Mouse (Mus musculus) limb, embryonic 10.5 days (tissue): ENCODE data around the gene Cyp4f15. TPM values are rescaled to one million over a fixed set of nuclear protein-coding genes. Genes with fewer than 3 reads are reported as not detected.
"Not testable (repeated sequence)": the region's sequence is repeated elsewhere in the genome, so short reads cannot be mapped to it uniquely, and the experiment has no call there.

Experiments used
- DNase-seq: peaks from one replicate; pipeline ENCODE4 v3.0.0-alpha.2; 2017; ENCODE audit warnings: low spot score
- H3K27ac ChIP-seq: fragments of 300-500 bp; sonication (generic); 2 replicates; pipeline ENCODE4 v1.5.1; 2016; ENCODE audit warnings: mild to moderate bottlenecking
- H3K27me3 ChIP-seq: fragments of 300-500 bp; sonication (generic); 2 replicates; pipeline ENCODE4 v1.6.1; 2016; ENCODE audit warnings: low read depth, mild to moderate bottlenecking; ENCODE audit not compliant: poor library complexity, severe bottlenecking
- H3K36me3 ChIP-seq: fragments of 300-500 bp; sonication (generic); 2 replicates; pipeline ENCODE4 v1.6.1; 2016; ENCODE audit warnings: mild to moderate bottlenecking, moderate library complexity
- H3K4me1 ChIP-seq: fragments of 300-500 bp; sonication (generic); 2 replicates; pipeline ENCODE4 v1.6.1; 2016
- H3K4me3 ChIP-seq: fragments of 300-500 bp; sonication (generic); 2 replicates; pipeline ENCODE4 v1.5.1; 2016; ENCODE audit warnings: mild to moderate bottlenecking, moderate library complexity
- H3K9me3 ChIP-seq: fragments of 300-500 bp; sonication (generic); replicated peaks from 2 replicates; pipeline ENCODE4 v1.6.1; 2016; ENCODE audit warnings: mild to moderate bottlenecking
- WGBS: fragments of 180-500 bp; shearing (Covaris S2); methylation state at CpG from one replicate; pipeline ENCODE4 v1.1.7; 2016; 5-methylcytosine and 5-hydroxymethylcytosine counted together
- polyA plus RNA-seq: library from polyadenylated mRNA; unstranded; fragments of >200 nt; fragmentation: Nextera tagmentation; extraction: Ambion mirVana; gene quantifications from 2 replicates; pipeline ENCODE4 v1.2.1, GENCODE M21; 2016

Cyp4f15 gene
- polyA plus RNA-seq, 1 experiment from 2014 or later = 0.75 TPM

DNA sequence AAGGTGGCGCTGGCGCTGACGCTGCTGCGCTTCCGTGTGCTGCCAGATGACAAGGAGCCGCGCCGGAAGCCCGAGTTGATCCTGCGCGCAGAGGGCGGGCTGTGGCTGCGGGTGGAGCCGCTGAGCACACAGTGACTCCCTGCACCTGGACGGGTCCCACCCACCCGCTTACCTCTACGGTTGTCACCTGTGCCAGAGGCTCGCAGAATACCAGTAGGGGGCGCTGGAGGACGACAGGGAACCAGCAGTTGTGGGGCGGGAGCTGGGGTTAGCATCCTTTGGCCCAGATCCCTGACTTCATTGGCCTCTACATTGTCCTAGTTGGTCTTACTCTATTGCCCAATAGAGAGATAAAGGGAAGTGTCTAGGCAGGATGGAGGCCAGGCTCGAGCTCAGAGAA is 17.4 kb downstream of the Cyp4f15 start:
- Histone ChIP-seq H3K36me3 (no peaks in the 10 kb centered on the region), H3K4me1 (no peaks in the 10 kb centered on the region), H3K27me3 (no peaks in the 10 kb centered on the region), H3K9me3 (no peaks in the 10 kb centered on the region), H3K4me3 (peak overlapping the region; percentile 15; the same call in 1 of the 2 replicates), H3K27ac (no peak overlapping the region)
- 39% methylated on average over 22 of the region's 22 CpGs for WGBS
- no peak for DNase-seq

DNA sequence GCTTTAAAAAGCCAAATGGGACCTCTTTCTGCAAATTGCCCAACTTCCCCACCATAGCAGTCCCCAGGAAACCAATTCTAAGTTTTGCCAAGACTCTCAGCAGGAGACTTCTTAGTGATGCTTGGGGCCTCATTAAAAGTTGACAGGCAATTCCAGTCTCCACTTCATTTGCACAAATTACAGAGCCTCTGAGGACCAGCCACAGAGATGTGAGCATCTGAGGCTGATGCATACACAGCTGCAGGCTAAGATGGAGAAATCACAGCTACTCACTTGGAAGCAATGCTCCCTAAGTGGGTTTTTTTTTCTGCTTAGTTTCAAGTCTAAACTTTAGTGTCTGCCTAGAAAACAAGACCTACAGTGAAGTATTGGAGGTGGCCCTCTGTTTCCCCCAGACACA is 25.1 kb downstream of the Cyp4f15 start:
- H3K27ac ChIP-seq, DNase-seq, H3K36me3 ChIP-seq, H3K4me3 ChIP-seq, H3K27me3 ChIP-seq, H3K9me3 ChIP-seq, H3K4me1 ChIP-seq: not testable (repeated sequence)

- WGBS = 92% methylated on average over 1 of the region's 1 CpGs
- H3K36me3 ChIP-seq = not testable (repeated sequence)
These were observed 36.7 kb downstream of the Cyp4f15 start for GRCm38 (mm10) chr17:32722151-32722550.

DNA sequence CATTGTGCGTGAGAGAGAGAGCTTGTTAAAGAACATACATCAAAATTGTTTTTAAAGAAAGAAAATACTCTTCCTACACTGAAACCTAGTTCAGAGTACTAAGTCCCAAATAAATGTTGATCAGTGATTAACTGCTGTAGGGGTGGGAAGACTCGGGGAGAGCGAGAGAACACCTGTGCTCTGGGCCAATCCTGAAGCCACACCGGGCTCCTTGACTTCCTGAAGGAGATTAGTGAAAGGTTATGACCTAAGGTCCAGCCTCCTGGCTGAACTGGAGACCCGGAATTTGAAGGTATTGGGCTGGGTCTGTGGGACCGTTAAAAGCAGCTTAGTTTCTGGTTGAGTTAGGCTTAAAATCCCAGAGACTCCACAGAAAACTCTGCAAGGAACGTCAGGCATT is 37.3 kb downstream of the Cyp4f15 start:
- Histone ChIP-seq H3K36me3 (no peaks in the 10 kb centered on the region), H3K9me3 (no peaks in the 10 kb centered on the region), H3K27ac (no peak overlapping the region), H3K27me3 (no peaks in the 10 kb centered on the region), H3K4me1 (no peaks in the 10 kb centered on the region), H3K4me3 (no peak overlapping the region)
- no peak for DNase-seq
- 83% methylated on average over 7 of the region's 7 CpGs for WGBS

More at GRCm38 (mm10) chr17:32722151-32722550, 36.7 kb downstream of the Cyp4f15 start:
- not testable (repeated sequence) for H3K27me3 ChIP-seq, H3K27ac ChIP-seq, H3K4me1 ChIP-seq, H3K9me3 ChIP-seq, DNase-seq, H3K4me3 ChIP-seq

- not testable (repeated sequence) for H3K27me3 ChIP-seq, DNase-seq, H3K27ac ChIP-seq, H3K9me3 ChIP-seq, H3K4me1 ChIP-seq, H3K36me3 ChIP-seq, H3K4me3 ChIP-seq
These were observed 40.9 kb downstream of the Cyp4f15 start for GRCm38 (mm10) chr17:32726360-32726759.

- Histone ChIP-seq H3K4me3 (no peak overlapping the region), H3K9me3 (no peaks in the 10 kb centered on the region), H3K27me3 (no peaks in the 10 kb centered on the region), H3K36me3 (no peaks in the 10 kb centered on the region), H3K27ac (no peak overlapping the region), H3K4me1 (no peaks in the 10 kb centered on the region)
- 79% methylated on average over 3 of the region's 3 CpGs for WGBS
- no peak for DNase-seq
These were observed 43.6 kb downstream of the Cyp4f15 start for GRCm38 (mm10) chr17:32729029-32729428.

- Histone ChIP-seq H3K9me3 (no peaks in the 10 kb centered on the region), H3K36me3 (no peaks in the 10 kb centered on the region), H3K4me1 (no peaks in the 10 kb centered on the region), H3K27me3 (no peaks in the 10 kb centered on the region), H3K4me3 (no peak overlapping the region), H3K27ac (no peak overlapping the region)
- DNase-seq = no peak
- WGBS = 89% methylated on average over 1 of the region's 1 CpGs
These were observed 53.0 kb downstream of the Cyp4f15 start for GRCm38 (mm10) chr17:32738406-32738805.

DNA sequence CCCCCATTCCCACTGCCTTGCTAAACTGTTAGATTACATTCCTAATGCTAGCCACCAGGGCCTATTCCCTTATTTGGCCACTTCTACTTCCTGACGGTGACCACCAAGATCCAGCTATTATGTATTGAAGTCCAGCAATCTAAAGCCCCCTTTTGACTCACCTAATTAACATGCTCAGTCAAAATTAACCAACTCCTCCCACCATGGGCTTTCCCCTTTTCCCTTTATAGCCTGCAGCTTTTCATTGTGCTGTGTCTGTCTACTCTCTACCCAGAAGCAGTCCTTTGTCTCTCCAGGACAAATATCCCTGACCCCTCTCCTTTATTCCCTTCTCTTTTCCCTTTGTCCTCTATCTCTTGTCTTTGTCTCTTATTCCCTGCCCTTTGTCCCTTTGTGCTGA is 55.6 kb downstream of the Cyp4f15 start:
- no peak for DNase-seq

GRCm38 (mm10) chr17:32750611-32751010 is 65.2 kb downstream of the Cyp4f15 start:
- no peak overlapping the region for H3K27ac ChIP-seq
- 48% methylated on average over 5 of the region's 5 CpGs for WGBS

More for the DNA sequence above, 55.6 kb downstream of the Cyp4f15 start:
- WGBS = 41% methylated on average over 1 of the region's 1 CpGs
- H3K4me3 ChIP-seq = no peak overlapping the region
- H3K4me1 ChIP-seq = no peaks in the 10 kb centered on the region
- H3K27me3 ChIP-seq = no peaks in the 10 kb centered on the region
- H3K9me3 ChIP-seq = no peaks in the 10 kb centered on the region
- no peak overlapping the region for H3K27ac ChIP-seq
- H3K36me3 ChIP-seq = no peaks in the 10 kb centered on the region

More at GRCm38 (mm10) chr17:32750611-32751010, 65.2 kb downstream of the Cyp4f15 start:
- no peak overlapping the region for H3K4me3 ChIP-seq
- H3K4me1 ChIP-seq = peaks cover 4% of the 10 kb centered on the region; the same call in 1 of the 2 replicates
- H3K36me3 ChIP-seq = no peaks in the 10 kb centered on the region
- H3K9me3 ChIP-seq = no peaks in the 10 kb centered on the region
- no peak for DNase-seq
- no peaks in the 10 kb centered on the region for H3K27me3 ChIP-seq

Other genes with a start within 250 kb of the Cyp4f15 start
- gene Cyp4f39, start 232.9 kb upstream of the Cyp4f15 start, polyA plus RNA-seq = not detected in 2 replicates
- 5.6 and 9.2 TPM in 2 replicates for gene Cyp4f17, start 179.6 kb upstream of the Cyp4f15 start, polyA plus RNA-seq
- gene Cyp4f16, start 149.1 kb upstream of the Cyp4f15 start, polyA plus RNA-seq = 13.4 and 19.2 TPM in 2 replicates
- not detected in 2 replicates for gene Cyp4f37, start 64.3 kb upstream of the Cyp4f15 start, polyA plus RNA-seq
- not detected in 2 replicates for gene Cyp4f40, start 26.7 kb upstream of the Cyp4f15 start, polyA plus RNA-seq
- gene Zfp871, start 102.7 kb downstream of the Cyp4f15 start, polyA plus RNA-seq = 36.7 and 46.7 TPM in 2 replicates
- 2.8 and 4.4 TPM in 2 replicates for gene Zfp811, start 124.3 kb downstream of the Cyp4f15 start, polyA plus RNA-seq
- 10.2 and 18.4 TPM in 2 replicates for gene Zfp799, start 144.6 kb downstream of the Cyp4f15 start, polyA plus RNA-seq
- 6.5 and 7.6 TPM in 2 replicates for gene Zfp870, start 206.0 kb downstream of the Cyp4f15 start, polyA plus RNA-seq
- gene Cyp4f14, start 231.7 kb downstream of the Cyp4f15 start, polyA plus RNA-seq = not detected in 2 replicates